Mouse (Mus musculus) right cerebral cortex, postnatal 36 days (tissue): ENCODE results near the gene Ddah1.

Source experiments
- DNase-seq, 2 experiments: peaks; one replicate each; pipeline ENCODE4 v3.0.0; 2022; ENCODE audit warnings: low spot score in 2 of 2, mixed read lengths in 1 of 2

Ddah1 gene

DNA sequence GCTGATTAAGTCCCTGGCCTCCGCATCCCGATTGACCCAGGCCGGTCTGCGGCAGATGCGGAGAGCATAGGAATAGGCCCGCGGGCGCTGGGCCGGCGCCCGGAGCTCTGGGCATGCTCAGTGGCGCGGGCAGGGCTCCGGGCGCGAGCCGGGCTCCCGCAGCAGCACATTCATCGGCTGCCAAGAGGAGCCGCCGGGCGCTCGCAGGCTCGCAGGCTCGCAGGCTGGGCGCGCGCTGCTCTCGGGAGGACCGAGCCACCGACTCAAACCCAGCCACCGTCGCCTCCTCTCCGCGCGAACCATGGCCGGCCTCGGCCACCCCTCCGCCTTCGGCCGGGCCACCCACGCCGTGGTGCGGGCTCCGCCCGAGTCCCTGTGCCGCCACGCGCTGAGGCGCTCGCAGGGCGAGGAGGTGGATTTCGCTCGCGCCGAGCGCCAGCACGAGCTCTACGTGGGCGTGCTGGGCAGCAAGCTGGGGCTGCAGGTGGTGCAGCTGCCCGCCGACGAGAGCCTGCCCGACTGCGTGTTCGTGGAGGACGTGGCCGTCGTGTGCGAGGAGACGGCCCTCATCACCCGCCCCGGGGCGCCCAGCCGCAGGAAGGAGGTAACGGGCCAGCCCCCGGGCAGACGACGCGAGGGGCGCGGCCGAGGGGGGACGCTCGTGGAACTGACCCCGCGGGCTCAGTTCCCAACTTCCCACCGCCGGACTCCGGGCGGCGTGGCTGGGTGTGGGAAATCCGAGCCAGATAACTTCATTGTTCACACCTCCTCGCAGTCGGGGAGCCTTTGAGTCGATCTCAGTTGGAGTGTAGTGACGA is at the start of gene Ddah1:
TSS of gene Ddah1 (plus strand) at position 115 of the 818 bp plus-strand sequence.
- DNase-seq = peak; percentile 56 to 60

DNA sequence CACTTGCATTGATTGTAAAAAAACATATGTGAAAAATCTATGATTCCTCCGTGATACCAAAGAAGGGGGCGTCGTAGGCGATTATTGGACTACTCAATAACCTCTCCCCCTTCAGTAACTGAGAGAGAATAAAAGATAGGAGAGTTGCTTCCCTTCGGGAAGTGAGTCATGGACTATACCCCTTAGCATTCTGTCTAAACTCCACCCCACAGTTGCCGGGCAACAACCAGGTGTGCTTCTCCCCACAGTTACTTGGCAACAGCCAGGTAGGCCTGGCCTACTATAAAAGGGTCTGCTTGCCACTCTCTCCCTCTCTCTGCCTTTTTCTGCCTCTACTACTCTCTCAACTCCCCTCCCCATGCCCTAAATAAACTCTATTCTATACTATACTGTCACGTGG is 42.6 kb upstream of the Ddah1 start:
- no peak for DNase-seq

DNA sequence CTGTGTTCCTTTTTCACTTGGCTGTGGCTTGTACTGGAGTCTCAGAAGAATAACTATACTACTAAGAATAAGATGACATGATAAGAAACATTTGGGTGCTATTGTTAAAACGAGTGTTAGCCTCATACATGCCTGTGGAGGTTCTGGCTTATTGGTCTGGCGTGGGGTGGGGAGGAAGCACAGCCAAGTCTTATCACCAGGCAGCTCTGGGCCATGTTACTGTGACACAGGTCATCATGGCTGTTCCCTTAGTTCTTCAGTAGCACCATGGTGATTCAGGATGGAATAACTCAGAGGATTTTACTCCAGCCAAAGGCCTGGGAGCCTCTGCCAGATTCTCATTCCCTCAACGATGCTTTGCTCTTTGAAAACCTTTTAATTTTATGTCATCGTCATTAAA is 38.8 kb upstream of the Ddah1 start:
- no peak for DNase-seq

DNA sequence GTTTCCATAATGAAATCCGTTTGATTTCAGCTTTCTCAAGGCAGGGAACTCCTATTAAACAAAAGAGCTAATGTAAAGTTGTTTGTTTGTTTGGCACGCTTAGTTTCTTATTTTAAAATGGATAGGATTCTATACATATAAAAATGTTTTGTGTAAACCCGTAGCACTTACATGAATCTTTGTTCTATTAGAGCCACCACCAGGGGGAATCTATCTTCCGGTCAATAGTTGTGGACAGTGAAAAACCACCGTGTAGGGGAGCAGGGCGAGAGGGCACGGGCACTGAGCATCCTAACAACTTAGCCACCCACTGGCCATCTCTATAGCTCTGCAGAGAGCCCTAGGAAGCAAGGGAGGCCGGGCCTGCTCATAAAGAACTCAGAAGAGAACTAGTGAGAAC is 33.4 kb upstream of the Ddah1 start:
- DNase-seq = no peak

GRCm38 (mm10) chr3:145728336-145728735 is 30.1 kb upstream of the Ddah1 start:
- DNase-seq = no peak

DNA sequence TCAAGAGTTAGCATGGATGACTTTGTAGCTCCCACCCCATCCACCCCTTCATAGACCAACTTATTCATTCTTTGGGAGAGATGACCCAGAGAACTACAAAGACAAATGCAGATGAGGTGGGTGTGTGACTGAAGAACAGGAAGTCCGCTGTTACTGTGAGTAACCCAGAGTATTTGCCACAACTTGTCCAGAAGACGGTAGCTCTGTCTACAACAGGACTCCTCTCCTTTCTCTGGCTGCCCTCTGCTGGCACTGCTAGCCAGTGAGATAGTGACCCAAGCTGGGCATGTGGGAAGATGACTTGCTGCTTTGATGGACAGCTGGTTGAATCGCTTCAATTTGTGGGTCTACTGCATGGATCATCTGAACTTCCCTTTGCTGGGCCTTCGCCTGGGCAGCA is 28.9 kb upstream of the Ddah1 start:
- no peak for DNase-seq

- DNase-seq = no peak
Measured at GRCm38 (mm10) chr3:145730092-145730491, 28.4 kb upstream of the Ddah1 start.

- DNase-seq = no peak
Measured at GRCm38 (mm10) chr3:145734857-145735256, 23.6 kb upstream of the Ddah1 start.

- no peak for DNase-seq
Measured at GRCm38 (mm10) chr3:145736562-145736961, 21.9 kb upstream of the Ddah1 start.

GRCm38 (mm10) chr3:145738662-145739061 is 19.8 kb upstream of the Ddah1 start:
- no peak for DNase-seq

- DNase-seq = no peak
Measured at GRCm38 (mm10) chr3:145739904-145740303, 18.6 kb upstream of the Ddah1 start.

DNA sequence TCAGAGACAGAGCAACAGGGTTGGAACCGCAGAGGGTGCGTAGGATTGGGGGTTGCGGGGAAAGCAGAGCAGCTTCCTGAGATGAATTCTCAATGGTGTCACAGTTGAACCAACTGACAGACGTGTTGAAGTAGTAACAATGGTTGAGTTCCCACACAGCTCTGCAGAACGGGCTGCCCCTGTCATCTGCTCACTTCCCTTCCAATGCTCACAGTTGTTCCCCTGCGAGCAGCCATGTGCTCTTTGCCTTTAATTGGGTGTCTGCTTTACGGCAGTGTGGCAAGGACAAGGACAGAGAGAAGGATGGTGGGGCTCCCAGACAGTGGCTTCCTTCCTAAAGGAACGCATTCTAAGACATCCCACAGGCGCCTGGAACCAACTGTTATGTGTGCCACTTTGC is 15.4 kb upstream of the Ddah1 start:
- DNase-seq = no peak

DNA sequence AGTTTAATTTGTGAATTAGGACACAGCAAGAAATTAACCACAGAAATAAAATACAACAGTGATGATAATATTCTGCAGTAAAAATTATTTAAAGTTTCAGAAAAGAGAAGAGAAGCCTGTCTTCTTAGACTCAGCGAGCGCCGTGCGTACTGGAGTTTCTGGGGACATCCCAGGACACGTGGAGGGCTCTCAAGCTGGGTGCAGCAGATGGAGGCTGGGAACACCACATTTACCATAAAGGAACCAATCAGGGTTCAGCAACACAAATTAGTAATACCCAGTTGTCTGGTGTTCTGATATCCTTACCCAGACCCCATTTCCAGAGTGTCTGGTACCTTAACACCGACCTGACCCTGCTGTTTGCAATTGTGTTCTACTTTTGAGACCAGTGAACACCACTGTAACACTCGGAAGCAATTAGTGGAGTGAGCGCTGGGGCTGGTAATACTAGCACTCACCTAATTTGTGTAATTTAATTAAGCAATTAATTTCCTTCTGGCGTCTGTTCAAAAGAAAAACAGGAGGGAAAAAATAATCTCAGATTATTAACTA is 14.9 kb upstream of the Ddah1 start:
- DNase-seq = no peak

DNA sequence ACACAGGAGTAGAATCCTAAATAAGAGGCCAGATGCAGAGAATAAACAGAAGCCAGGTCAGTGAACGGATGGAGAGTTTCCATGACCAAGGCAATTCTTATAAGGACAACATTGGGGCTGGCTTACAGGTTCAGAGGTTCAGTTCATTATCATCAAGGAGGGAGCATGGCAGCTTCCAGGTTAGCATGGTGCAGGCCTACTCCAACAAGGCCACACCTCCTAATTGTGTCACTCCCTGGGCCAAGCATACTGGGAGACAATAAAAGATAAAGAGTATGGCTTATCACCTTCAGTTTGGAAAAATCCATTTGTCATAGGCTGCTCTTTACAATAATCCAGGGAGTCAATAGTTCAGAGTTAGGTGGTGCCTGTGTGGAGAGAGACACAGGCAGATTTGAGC is 9.8 kb upstream of the Ddah1 start:
- no peak for DNase-seq

DNA sequence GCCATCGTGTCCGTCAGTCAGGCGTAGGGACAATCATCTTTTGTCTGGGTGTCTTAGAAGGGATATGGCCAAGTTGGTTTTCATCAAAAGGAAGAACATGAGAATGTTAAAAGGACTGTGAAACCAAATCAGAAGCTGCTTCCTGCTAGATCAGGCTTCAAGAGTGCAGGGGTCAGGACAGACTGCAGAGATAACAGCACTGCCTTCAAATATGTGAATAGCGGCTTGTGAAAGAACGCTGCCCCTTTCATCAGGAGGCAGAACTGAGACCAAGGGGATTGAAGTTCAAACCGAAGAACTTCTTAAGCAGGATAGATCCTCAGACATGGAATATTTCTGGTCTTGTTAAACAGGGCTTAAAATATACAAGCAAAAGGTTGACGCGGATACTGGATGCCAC is 2.0 kb upstream of the Ddah1 start:
- DNase-seq = no peak

DNA sequence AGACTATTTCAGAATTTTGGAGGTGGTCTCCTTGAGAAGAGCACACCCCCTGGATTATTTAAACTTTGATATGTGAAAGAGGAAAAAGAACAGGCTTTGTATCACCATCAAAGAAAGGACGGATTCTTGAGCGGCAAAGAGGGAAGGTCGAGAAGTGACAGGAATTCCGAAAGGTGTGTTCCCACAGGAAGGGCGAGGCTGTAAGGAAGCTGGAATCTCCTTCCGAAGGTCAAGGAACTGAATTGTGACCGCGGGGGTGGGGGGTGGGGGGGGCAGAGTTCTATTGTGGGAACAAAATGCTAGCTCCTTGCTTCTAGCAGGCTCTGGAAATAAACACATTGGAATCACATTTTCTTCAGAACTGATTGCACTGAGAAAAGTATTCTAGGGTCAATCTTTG is 1.3 kb upstream of the Ddah1 start:
- DNase-seq = no peak

DNA sequence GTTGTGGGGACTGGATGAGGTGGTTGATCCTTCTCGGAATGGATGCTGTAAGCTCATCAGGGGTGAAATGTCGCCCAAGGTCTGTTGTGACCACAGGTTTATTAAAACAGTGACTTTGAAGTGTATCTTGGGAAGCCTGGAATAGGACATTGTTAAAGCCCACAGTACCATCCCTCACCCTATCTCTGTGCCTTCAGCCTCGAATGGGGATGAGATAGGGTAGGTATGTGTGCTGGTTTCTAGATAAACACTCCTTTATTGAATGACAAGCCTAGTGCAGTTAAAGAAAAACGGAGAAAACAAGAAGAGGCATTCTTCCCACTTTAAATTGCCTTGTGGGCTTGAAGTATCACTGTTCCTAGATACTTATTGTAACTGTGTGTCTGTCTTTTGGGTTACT is 631 bp upstream of the Ddah1 start:
- no peak for DNase-seq

- peak; percentile 14 to 30 for DNase-seq
Measured at GRCm38 (mm10) chr3:145759379-145760209, 1.1 kb downstream of the Ddah1 start.

- DNase-seq = no peak
Measured at GRCm38 (mm10) chr3:145760547-145760946, 2.1 kb downstream of the Ddah1 start.

DNA sequence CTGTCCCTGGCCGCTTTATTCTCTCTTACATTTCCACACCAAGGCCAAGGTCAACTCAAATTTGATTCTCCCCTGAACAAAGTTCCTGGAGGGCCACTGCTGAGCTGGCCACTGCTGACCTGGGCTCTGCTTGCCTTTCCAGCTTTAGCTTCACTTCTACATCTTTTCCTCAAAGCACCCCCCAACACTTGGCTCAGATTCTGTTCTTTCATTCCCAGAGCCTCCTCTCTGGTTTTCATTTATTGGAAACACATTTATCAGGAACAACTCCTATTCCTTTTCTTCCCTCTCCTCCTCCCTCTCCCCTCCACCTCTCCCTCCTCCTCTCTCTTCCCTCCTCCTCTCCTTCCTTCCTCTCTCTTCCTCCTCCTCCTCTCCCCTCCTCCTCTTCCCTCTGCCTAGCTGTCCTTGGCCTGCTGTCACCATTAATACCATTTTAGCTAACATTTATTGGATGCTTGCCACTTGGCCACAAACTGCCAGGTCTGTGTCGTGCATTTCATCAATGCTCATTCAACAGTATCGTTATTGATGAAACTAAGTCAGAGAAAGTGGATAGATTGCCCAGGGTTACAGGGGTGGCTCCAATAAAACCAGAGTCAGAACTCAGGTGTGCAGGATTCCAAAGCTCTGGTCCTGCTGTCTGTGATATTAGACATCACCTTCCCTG is 3.2 kb downstream of the Ddah1 start:
- DNase-seq = no peak

DNA sequence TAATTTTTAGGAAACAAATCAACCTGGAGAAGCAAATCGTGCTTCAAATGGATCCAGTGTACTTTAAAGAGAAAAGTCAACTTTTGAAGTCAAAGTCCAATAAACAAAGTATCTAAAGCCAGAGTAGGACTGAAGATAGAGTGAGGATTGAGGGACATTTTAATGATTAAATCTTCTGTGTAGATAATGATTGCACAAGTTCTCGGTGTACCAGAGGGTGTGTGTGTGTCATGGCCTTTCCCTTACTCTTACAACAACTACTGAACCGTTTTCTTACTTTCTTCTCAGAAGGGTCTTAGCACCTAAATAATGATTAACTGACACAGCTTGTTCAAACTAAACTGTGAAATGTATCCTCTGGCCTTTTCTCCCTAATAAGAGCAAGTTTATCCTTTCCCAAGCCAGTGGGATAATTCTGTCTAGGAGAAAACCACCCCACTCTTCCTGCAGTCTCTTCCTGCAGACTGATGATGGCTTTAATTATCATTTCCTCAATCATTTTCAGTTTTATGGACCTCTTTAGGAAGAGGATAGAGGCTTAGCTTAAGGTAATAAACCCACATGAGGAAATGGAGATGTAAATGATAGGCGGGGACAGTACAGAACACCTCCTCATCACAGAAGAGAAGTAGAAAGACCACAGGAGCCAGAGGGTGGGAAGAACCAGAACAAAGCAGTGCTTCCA is 4.6 kb downstream of the Ddah1 start:
- no peak for DNase-seq

GRCm38 (mm10) chr3:145763642-145763972 is 5.1 kb downstream of the Ddah1 start:
- DNase-seq = no peak
